Mouse (Mus musculus) liver, embryonic 16.5 days (tissue): ENCODE measurements around the gene Clba1. TPM values are rescaled to one million over a fixed set of nuclear protein-coding genes. Genes with fewer than 3 reads are reported as not detected.
A peak's percentile ranks its signal among the peaks of the same experiment; 100 is the strongest.
"Not testable (repeated sequence)": the region's sequence is repeated elsewhere in the genome, so short reads cannot be mapped to it uniquely, and the experiment has no call there.

ENCODE experiments used
- ATAC-seq: fragments of 200-750 bp; cut with Nextera tagmentation; 2 replicates; pipeline ENCODE4 v1.8.0; 2017; ENCODE audit warnings: low read depth, mild to moderate bottlenecking, moderate number of reproducible peaks, moderate library complexity
- H3K27ac ChIP-seq: fragments of 300-500 bp; sonication (generic); 2 replicates; pipeline ENCODE4 v1.5.1; 2014; ENCODE audit warnings: mild to moderate bottlenecking, low read length
- H3K27me3 ChIP-seq: fragments of 300-500 bp; sonication (generic); 2 replicates; pipeline ENCODE4 v1.6.1; 2014; ENCODE audit warnings: low read depth, low read length, mixed read lengths; ENCODE audit not compliant: control insufficient read depth, insufficient read depth
- H3K36me3 ChIP-seq: fragments of 300-500 bp; sonication (generic); 2 replicates; pipeline ENCODE4 v1.6.1; 2014; ENCODE audit warnings: mild to moderate bottlenecking; ENCODE audit not compliant: control insufficient read depth, insufficient read depth
- H3K4me1 ChIP-seq: fragments of 300-500 bp; sonication (generic); 2 replicates; pipeline ENCODE4 v1.6.1; 2014; ENCODE audit warnings: low read depth, low read length, mixed read lengths; ENCODE audit not compliant: control insufficient read depth
- H3K4me2 ChIP-seq: fragments of 300-500 bp; sonication (generic); 2 replicates; pipeline ENCODE4 v1.6.1; 2014; ENCODE audit warnings: low read depth, low read length, mixed read lengths
- H3K4me3 ChIP-seq: fragments of 300-500 bp; sonication (generic); 2 replicates; pipeline ENCODE4 v1.5.1; 2014; ENCODE audit warnings: low read depth, mild to moderate bottlenecking, low read length
- H3K9ac ChIP-seq: fragments of 300-500 bp; sonication (generic); 2 replicates; pipeline ENCODE4 v1.6.1; 2014; ENCODE audit warnings: low read depth, low read length
- H3K9me3 ChIP-seq: fragments of 300-500 bp; sonication (generic); replicated peaks from 2 replicates; pipeline ENCODE4 v1.6.1; 2016; ENCODE audit warnings: low read length; ENCODE audit not compliant: control insufficient read depth
- WGBS: fragments of 180-500 bp; shearing (Covaris S2); extraction: QIAGEN DNeasy Blood & Tissue Kit; methylation state at CpG from one replicate; pipeline ENCODE4 v1.1.7; 2014; ENCODE audit not compliant: insufficient replicate concordance; 5-methylcytosine and 5-hydroxymethylcytosine counted together
- polyA plus RNA-seq: library from polyadenylated mRNA; unstranded; fragments of >200 nt; fragmentation: Nextera tagmentation; extraction: Ambion mirVana; gene quantifications from 2 replicates; pipeline ENCODE4 v1.2.1, GENCODE M21; 2015

Clba1 gene
- polyA plus RNA-seq, 1 experiment from 2014 or later = 0.34 TPM

DNA sequence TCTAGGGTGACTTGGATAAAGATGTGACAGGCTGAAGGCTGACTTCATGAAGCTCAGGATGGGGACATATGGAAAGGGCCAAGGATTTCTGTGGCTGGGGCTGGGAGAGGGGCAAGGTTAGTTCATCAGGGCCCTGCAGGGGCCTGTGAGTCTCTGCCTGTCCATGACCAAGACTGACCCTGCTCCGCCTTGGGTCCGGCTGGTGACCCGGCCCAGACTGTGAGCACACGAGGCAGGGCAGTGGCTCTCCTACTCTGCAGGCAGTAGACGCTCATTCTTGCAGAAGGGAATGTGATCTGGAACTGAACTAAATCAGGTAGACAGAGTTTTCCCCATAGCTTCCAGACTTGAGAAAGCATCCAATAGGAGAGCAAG lies 538 bp upstream of the Clba1 start:
- no peak overlapping the region for H3K9ac ChIP-seq
- no peaks in the 10 kb centered on the region for H3K9me3 ChIP-seq
- WGBS = 74% methylated on average over 5 of the region's 5 CpGs
- no peak overlapping the region for H3K27ac ChIP-seq
- no peak for ATAC-seq
- no peaks in the 10 kb centered on the region for H3K36me3 ChIP-seq
- peaks cover 8% of the 10 kb centered on the region for H3K4me1 ChIP-seq
- H3K27me3 ChIP-seq = peaks cover 39% of the 10 kb centered on the region
- H3K4me2 ChIP-seq = peak overlapping the region; percentile 78
- no peak overlapping the region for H3K4me3 ChIP-seq

DNA sequence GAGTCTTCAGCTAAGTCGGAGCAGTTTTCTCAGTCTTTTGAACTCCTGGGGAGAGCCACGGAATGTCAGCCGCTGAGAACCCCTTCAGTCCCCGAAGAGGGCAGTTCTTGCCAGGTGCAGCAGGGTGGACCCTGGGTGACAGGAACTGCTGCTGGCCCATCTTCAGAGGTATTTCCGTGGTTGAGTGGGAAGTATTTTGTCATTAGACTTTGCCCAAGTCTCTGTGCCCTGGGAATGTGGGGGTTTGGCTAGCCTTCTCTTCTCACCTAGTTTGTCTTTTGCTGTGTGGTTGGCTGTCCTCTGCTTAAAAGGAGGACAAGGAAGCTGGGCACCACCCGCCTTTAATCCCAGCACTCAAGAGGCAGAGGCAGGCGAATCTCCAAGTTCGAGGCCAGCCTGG lies 904 bp downstream of the Clba1 start:
- 17% methylated on average over 8 of the region's 8 CpGs for WGBS
- Histone ChIP-seq H3K4me1 (peaks cover 8% of the 10 kb centered on the region), H3K27ac (no peak overlapping the region), H3K4me2 (peak overlapping the region; percentile 78), H3K27me3 (peaks cover 28% of the 10 kb centered on the region), H3K9me3 (no peaks in the 10 kb centered on the region), H3K36me3 (no peaks in the 10 kb centered on the region), H3K4me3 (peak overlapping the region; percentile 64), H3K9ac (no peak overlapping the region)
- no peak for ATAC-seq

DNA sequence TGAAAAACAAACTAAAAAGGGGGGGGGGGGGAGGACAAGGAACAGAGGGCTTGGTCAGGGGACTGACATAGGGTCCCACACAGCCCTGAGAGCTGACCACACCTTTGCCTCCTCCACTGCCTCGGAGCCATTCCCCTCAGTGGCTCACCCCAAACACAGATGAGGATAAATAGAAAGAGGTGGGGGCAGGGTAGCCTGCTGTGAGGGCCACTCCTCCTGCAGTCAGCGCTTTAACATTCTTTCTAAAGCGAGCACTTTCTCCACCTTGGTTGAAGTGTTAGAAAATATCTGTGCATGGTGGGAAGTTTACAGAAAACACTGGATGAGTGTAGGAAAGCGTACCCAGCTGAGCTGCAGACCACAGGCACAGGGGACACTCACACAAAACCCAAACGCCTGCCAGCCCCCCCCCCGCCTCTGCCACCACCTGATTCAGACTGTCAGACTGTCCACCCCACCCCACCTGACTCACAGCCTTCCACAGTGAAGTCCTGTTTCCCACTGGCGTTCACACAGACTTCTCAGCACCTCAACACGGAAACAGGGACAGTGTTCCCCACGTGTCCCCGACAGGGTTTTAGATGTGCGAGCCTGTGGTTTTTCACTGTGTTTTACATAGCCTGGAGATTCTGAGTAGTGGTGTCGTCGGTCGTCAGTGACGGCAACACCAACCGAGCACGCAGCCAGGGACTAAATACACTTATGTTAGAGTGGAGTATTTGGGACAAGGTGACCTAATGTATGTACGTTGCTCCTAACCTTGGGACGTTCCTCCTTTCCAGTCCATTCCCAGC lies 1.6 kb downstream of the Clba1 start:
- Histone ChIP-seq H3K9ac (no peak overlapping the region), H3K4me2 (no peak overlapping the region), H3K4me1 (peaks cover 8% of the 10 kb centered on the region), H3K4me3 (no peak overlapping the region), H3K9me3 (no peaks in the 10 kb centered on the region), H3K36me3 (no peaks in the 10 kb centered on the region), H3K27me3 (peaks cover 27% of the 10 kb centered on the region), H3K27ac (no peak overlapping the region)
- WGBS = 59% methylated on average over 19 of the region's 19 CpGs
- ATAC-seq = no peak

DNA sequence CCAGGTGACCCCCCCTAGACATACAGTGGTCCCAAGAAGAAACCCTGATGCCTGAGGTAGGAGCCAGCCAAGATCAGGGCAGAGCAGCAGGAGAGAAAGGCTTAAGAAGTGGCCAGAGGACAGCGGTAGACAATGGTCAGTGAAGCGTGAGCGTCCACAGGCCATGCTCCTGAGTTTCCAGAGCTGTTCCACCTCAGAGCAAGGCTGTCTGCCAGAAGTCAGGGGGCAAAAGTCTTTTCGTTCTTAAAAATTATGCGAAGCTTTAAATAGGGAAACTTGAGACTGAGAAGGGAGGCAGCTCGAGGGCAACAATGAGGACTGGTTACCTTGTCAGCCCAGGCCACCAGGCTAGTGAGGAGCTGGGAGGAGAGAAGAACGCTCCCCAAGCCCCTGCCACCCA lies 4.6 kb downstream of the Clba1 start:
- H3K27me3 ChIP-seq = peaks cover 23% of the 10 kb centered on the region
- whole genome bisulfite sequencing = 77% methylated on average over 7 of the region's 7 CpGs
- H3K4me2 ChIP-seq = no peak overlapping the region
- H3K9ac ChIP-seq = no peak overlapping the region
- H3K4me1 ChIP-seq = peaks cover 8% of the 10 kb centered on the region
- H3K27ac ChIP-seq = no peak overlapping the region
- H3K36me3 ChIP-seq = peaks cover 10% of the 10 kb centered on the region; the same call in 1 of the 2 replicates
- no peaks in the 10 kb centered on the region for H3K9me3 ChIP-seq
- no peak overlapping the region for H3K4me3 ChIP-seq
- no peak for ATAC-seq

DNA sequence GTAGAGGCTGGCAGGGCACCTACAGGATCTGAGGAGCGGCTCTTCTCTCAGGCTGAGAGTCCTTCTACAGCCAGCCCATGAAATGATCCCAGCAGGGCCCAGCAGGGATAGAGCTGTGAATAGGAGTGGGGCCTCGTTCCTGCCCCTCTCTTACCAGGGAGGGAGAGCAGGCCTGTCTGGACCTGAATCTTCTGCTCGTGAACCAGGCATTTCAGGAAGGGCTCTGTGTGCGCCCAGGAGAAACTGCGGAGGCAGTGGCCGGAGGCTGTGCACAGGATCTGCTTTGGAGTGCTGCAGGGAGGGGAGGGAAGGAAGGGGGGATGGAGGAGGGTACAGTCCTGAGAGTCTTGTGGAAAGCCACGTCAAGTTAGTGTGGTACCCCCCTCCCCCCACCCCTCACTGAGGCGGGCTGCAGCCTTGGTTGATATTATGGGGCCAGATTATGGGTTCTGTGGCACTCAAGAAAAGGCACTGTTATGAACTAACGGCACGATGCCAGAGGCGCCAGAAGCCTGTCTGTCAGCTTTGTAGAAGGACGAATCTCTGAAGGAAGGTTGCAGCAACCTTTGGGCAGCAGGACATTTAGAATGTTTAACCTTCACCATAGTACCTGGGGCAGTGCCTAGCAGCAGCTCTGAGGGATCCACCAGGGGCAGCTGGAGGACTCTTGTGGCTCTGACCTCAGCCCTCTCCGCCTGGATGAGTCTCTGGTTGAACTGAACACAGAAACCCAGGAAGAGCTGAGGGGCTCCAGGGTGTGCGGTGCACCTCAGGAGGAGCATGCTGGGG lies 6.1 kb downstream of the Clba1 start:
- WGBS = 82% methylated on average over 14 of the region's 14 CpGs
- Histone ChIP-seq H3K4me2 (no peak overlapping the region), H3K4me1 (no peaks in the 10 kb centered on the region), H3K9ac (no peak overlapping the region), H3K36me3 (peaks cover 25% of the 10 kb centered on the region), H3K9me3 (no peaks in the 10 kb centered on the region), H3K27me3 (peaks cover 12% of the 10 kb centered on the region), H3K27ac (no peak overlapping the region), H3K4me3 (no peak overlapping the region)
- no peak for ATAC-seq

DNA sequence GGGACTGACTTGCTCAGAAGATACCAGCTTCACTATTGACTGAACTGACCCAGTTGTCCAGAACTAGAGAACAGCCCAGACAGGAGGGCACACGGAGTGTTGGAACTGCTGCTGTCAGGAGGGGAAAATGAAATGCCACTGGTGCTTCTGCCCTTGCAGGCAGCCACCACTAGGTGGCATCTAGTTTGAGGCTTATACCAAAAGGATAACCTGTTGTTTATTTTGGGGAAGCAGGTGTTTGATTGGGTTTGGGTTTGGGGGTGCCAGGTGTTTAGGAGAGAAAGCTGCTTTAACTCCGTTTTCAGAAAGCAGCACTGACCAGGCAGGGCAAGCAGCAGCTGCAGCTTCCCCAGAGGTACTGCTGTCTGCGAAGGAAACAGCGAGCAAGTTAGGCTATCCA lies 7.6 kb downstream of the Clba1 start:
- Histone ChIP-seq H3K27me3 (no peaks in the 10 kb centered on the region), H3K9me3 (no peaks in the 10 kb centered on the region), H3K36me3 (peaks cover 38% of the 10 kb centered on the region), H3K27ac (no peak overlapping the region), H3K9ac (no peak overlapping the region), H3K4me1 (peaks cover 2% of the 10 kb centered on the region), H3K4me2 (no peak overlapping the region), H3K4me3 (no peak overlapping the region)
- WGBS = 62% methylated on average over 4 of the region's 4 CpGs
- no peak for ATAC-seq

DNA sequence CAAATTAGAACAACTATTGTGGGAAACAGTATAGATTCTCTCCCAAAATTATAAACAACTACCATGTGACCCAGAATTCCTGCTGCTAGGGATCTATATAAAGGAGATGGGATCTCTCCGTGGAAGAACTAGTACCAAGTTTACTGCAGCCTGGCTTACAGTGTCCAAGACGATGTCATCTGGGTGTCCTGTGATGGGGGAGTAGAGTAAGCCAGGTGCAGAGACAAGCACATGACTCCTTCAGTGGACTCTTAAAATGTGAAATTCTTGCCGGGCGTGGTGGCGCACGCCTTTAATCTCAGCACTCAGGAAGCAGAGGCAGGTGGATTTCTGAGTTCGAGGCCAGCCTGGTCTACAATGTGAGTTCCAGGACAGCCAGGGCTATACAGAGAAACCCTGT lies 8.1 kb downstream of the Clba1 start:
- not testable (repeated sequence) for H3K4me3 ChIP-seq, H3K27ac ChIP-seq, ATAC-seq, H3K4me2 ChIP-seq, H3K9ac ChIP-seq, H3K9me3 ChIP-seq, H3K4me1 ChIP-seq, H3K27me3 ChIP-seq
- 79% methylated on average over 7 of the region's 7 CpGs for WGBS
- peaks cover 44% of the 10 kb centered on the region for H3K36me3 ChIP-seq

DNA sequence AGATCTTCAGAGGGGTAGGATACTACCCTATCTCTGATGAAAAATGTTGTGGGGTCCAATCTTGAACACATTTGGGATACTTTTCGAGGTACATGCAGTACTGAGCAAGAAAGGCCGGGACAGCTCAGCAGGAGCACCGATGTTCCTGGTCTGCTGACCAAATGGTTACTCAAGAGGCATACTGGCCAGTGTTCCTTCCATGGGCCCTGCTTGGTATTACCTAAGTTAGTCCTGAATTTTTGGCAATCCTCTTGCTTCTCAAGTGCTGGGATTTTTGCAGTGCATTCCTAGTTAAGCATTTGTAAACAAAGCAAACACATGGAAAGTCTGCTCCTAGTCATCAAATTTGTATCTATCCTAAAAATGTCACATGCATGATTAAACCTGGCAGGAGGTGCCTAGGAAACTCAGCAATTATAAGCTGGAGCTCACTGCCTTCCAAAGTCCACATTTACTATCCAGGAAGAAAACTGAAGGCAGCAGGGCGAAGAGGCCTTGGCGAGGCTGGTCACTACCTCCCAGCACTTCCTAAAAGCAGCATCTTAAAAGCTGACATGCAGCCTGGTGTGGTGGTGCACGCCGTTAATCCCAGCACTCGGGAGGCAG lies 10.4 kb downstream of the Clba1 start:
- Histone ChIP-seq H3K9me3 (no peaks in the 10 kb centered on the region), H3K4me1 (peaks cover 21% of the 10 kb centered on the region), H3K4me2 (no peak overlapping the region)

More for the DNA sequence above, 10.4 kb downstream of the Clba1 start:
- Histone ChIP-seq H3K4me3 (no peak overlapping the region), H3K27me3 (no peaks in the 10 kb centered on the region), H3K9ac (no peak overlapping the region), H3K36me3 (peaks cover 44% of the 10 kb centered on the region), H3K27ac (no peak overlapping the region)
- no peak for ATAC-seq
- WGBS = 86% methylated on average over 8 of the region's 8 CpGs
